ENCODE assay signal across 10 mouse cellular contexts in the genomic region with DNA sequence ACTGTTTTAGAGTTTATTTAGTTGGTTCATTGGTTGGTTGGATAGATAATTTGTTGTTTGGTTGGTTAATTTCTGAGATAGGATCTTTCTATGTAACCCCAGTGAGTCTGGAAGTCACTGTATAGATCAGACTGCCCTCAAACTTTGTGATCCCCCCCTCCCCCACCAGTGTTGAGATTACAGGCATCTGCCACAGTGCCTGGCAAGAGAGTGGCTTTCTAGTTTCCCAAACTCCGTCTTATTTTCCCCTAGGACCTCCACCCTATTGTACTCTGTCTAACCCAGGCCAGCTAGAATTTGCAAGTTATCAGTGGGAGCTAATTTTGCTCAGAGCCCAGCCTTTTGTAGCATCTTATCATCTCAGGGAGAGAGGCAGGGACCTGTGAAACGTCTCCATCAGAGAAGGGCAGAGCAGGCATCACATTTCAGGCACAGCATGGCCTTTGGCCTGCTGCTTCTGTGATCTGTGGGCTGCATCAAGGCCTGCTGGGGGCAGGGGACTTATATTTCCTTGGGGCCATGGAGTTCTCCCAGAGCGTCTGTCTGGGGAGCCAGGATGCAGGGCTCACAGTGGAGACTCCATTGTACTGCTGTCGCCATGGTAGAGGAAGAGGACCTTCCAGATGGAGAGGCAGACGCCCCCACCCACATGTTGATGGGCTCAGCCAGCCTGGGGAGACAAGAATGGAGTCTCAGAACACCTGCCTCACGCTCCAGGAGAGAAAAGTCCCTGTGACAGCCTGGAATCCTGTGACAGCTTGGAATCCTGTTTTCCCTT. TPM values are rescaled to one million over a fixed set of nuclear protein-coding genes. Genes with fewer than 3 reads are reported as not detected.
DNase-seq lines count a peak whose midpoint lies in the region; ATAC-seq lines count a peak whose summit lies in the region.
"Had no signal": no experiment of that assay in that cellular context is flagged by ENCODE, and none has a peak within 500 bp of the region (broad histone marks: within the 10 kb centered on the region; RNA-seq: fewer than 3 reads in every experiment).

No protein-coding gene starts in this region.

- ATAC-seq in kidney, embryonic 16.5 days (ENCODE audit: low FRiP score, low TSS enrichment) = peak; percentile 90
- ATAC-seq in forebrain, embryonic 15.5 days (replicated peaks) = 0 out of 2 replicates have a peak, but pooled peaks have one; percentile 33

- H3K27ac ChIP-seq in kidney, embryonic 16.5 days (ENCODE audit: low read length) = peak overlapping the region; percentile 71
- H3K27ac ChIP-seq in forebrain, embryonic 15.5 days (replicated peaks) = no peak overlapping the region
- H3K27ac ChIP-seq: limb, embryonic 13.5 days had no signal

- H3K36me3 ChIP-seq in kidney, embryonic 16.5 days (ENCODE audit: insufficient read depth, low read length) = peaks cover 24% of the 10 kb centered on the region
- peaks cover 7% of the 10 kb centered on the region for H3K36me3 ChIP-seq in forebrain, embryonic 15.5 days

- H3K9me3 ChIP-seq in kidney, embryonic 16.5 days (ENCODE audit: low read length) = no peaks in the 10 kb centered on the region
- no peaks in the 10 kb centered on the region for H3K9me3 ChIP-seq in forebrain, embryonic 15.5 days
- H3K9me3 ChIP-seq: limb, embryonic 13.5 days had no signal

- H3K4me1 ChIP-seq in kidney, embryonic 16.5 days (ENCODE audit: insufficient read depth, low read length) = peaks cover 30% of the 10 kb centered on the region
- H3K4me1 ChIP-seq in forebrain, embryonic 15.5 days = peaks cover 10% of the 10 kb centered on the region

- DNase-seq in kidney, postnatal 10 days = no peak
- DNase-seq in layer of hippocampus, adult 9-10 months (ENCODE audit: low spot score) = peak; percentile 71
- peak; percentile 61 to 70 for DNase-seq in right cerebral cortex, adult 2 months (ENCODE audit: low spot score in 2 of 2)
- DNase-seq in testis, postnatal 14 days (ENCODE audit: low spot score) = no peak
- DNase-seq in spleen, adult 12 weeks (ENCODE audit: low spot score) = no peak
- DNase-seq: gastrocnemius, postnatal 10 days had no signal

- no peak overlapping the region for H3K4me2 ChIP-seq in kidney, embryonic 16.5 days (replicated peaks; ENCODE audit: low read depth, low read length)
- H3K4me2 ChIP-seq in forebrain, embryonic 15.5 days (replicated peaks) = no peak overlapping the region
- H3K4me2 ChIP-seq: limb, embryonic 13.5 days had no signal

- no peak overlapping the region for H3K9ac ChIP-seq in kidney, embryonic 16.5 days (replicated peaks; ENCODE audit: low read length)
- no peak overlapping the region for H3K9ac ChIP-seq in forebrain, embryonic 15.5 days (replicated peaks)
- H3K9ac ChIP-seq: limb, embryonic 13.5 days had no signal

- no peak overlapping the region for H3K4me3 ChIP-seq in kidney, embryonic 16.5 days (ENCODE audit: low read length)
- H3K4me3 ChIP-seq in forebrain, embryonic 15.5 days = no peak overlapping the region
- H3K4me3 ChIP-seq: limb, embryonic 13.5 days; myocyte had no signal

- H3K27me3 ChIP-seq in kidney, embryonic 16.5 days (ENCODE audit: insufficient read depth, low read length) = no peaks in the 10 kb centered on the region
- H3K27me3 ChIP-seq in forebrain, embryonic 15.5 days = no peaks in the 10 kb centered on the region
- H3K27me3 ChIP-seq: limb, embryonic 13.5 days had no signal

- WGBS in kidney, embryonic 16.5 days = 23% methylated on average over 6 of the region's 6 CpGs
- WGBS in forebrain, embryonic 15.5 days = 12% methylated on average over 5 of the region's 6 CpGs

RNA-seq across cellular contexts. Expression of gene 4933415A04Rik, which starts 27.1 kb away (rescaled TPM):
- polyA plus RNA-seq in kidney, embryonic 16.5 days (2015; fragmentation: Nextera tagmentation; extraction: Ambion mirVana) = 6.8 and 7.4 TPM in 2 replicates
- polyA plus RNA-seq in forebrain, embryonic 15.5 days (2015; fragmentation: Nextera tagmentation; extraction: Ambion mirVana) = 2.9 and 3.6 TPM in 2 replicates
- polyA plus RNA-seq: myocyte had no signal

RNA-seq across cellular contexts. Expression of gene Ccnjl, which starts 31.1 kb away (rescaled TPM):
- polyA plus RNA-seq in kidney, embryonic 16.5 days (2015; fragmentation: Nextera tagmentation; extraction: Ambion mirVana) = 26.4 and 29.9 TPM in 2 replicates
- polyA plus RNA-seq in forebrain, embryonic 15.5 days (2015; fragmentation: Nextera tagmentation; extraction: Ambion mirVana) = 11.7 and 13.5 TPM in 2 replicates

RNA-seq across cellular contexts. Expression of gene Fabp6, which starts 41.6 kb away (rescaled TPM):
- 0.42 TPM in 1 of 2 replicates, not detected in the other for polyA plus RNA-seq in kidney, embryonic 16.5 days (2015; fragmentation: Nextera tagmentation; extraction: Ambion mirVana)
- not detected in 2 replicates for polyA plus RNA-seq in forebrain, embryonic 15.5 days (2015; fragmentation: Nextera tagmentation; extraction: Ambion mirVana)
- polyA plus RNA-seq: limb, embryonic 13.5 days; myocyte had no signal

Comparison
In these comparisons a context has a peak if more than half of its experiments do, and no peak if none do; other contexts are left out.
1. DNase-seq: peak in layer of hippocampus, adult 9-10 months (single experiment) and right cerebral cortex, adult 2 months (2 of 2); none in kidney, postnatal 10 days (single experiment), testis, postnatal 14 days (single experiment) and spleen, adult 12 weeks (single experiment).